Mouse (Mus musculus) layer of hippocampus, adult 8-10 months (tissue): ENCODE measurements around the gene Dnajb12. TPM values are rescaled to one million over a fixed set of nuclear protein-coding genes. Genes with fewer than 3 reads are reported as not detected.

Source experiments
- DNase-seq, 2 experiments: peaks; one replicate each; pipeline ENCODE4 v3.0.0; 2022; ENCODE audit warnings: low spot score in 2 of 2
- total RNA-seq, 4 experiments: library from RNA; stranded (reverse); gene quantifications; 2 replicates each; pipeline ENCODE4 v1.2.4; 2022

Dnajb12 gene
- total RNA-seq, 4 experiments from 2014 or later, result 51.1 to 55.4 (median 52.6) TPM

GRCm38 (mm10) chr10:59948363-59949254, 69.3 kb downstream of the Dnajb12 start:
- no peak for DNase-seq

Other genes starting within 250 kb of the Dnajb12 start
- gene Micu1, start 177.1 kb upstream of the Dnajb12 start, total RNA-seq, result 10 to 100 TPM; 94.7 to 97.4 (median 96.4) TPM
- 10 to 100 TPM; 51.3 to 71.6 (median 61.4) TPM for gene Ddit4, start 72.3 kb downstream of the Dnajb12 start, total RNA-seq
- 10 to 100 TPM; 17.0 to 19.1 (median 17.7) TPM for gene Ascc1, start 123.2 kb downstream of the Dnajb12 start, total RNA-seq
- 10 to 100 TPM; 66.2 to 69.6 (median 67.9) TPM for gene Anapc16, start 123.6 kb downstream of the Dnajb12 start, total RNA-seq
- gene Spock2, start 226.7 kb downstream of the Dnajb12 start, total RNA-seq, result 100 to 1,000 TPM; 467 to 536 (median 508) TPM